Mouse (Mus musculus): ENCODE measurements around the gene Swap70. TPM values are rescaled to one million over a fixed set of nuclear protein-coding genes. Genes with fewer than 3 reads are reported as not detected.

Swap70 gene
- 39.5 and 41.5 TPM in 2 replicates for polyA plus RNA-seq (2015; fragmentation: Nextera tagmentation; extraction: Ambion mirVana)

GRCm38 (mm10) chr7:110221586-110222481 lies at the start of gene Swap70:
Gene Swap70, plus strand, starts transcription at chr7:110221711.
- WGBS: under 1% methylated on average over 73 of the region's 73 CpGs

GRCm38 (mm10) chr7:110179208-110179607 lies 42.3 kb upstream of the Swap70 start:
- no peak overlapping the region for H3K4me3 ChIP-seq
- H3K9ac ChIP-seq: no peak overlapping the region
- no peak for ATAC-seq (ENCODE audit: low FRiP score, low read depth)
- H3K27ac ChIP-seq: no peak overlapping the region
- H3K4me1 ChIP-seq: no peaks in the 10 kb centered on the region
- no peaks in the 10 kb centered on the region for H3K36me3 ChIP-seq
- no peaks in the 10 kb centered on the region for H3K9me3 ChIP-seq
- no peaks in the 10 kb centered on the region for H3K27me3 ChIP-seq
- H3K4me2 ChIP-seq (replicated peaks): no peak overlapping the region
- 90% methylated on average over 7 of the region's 7 CpGs for WGBS

More at GRCm38 (mm10) chr7:110221586-110222481, at the start of gene Swap70:
- peaks cover 15% of the 10 kb centered on the region for H3K36me3 ChIP-seq
- peak within 1 kb of the TSS; percentile 71 for H3K4me2 ChIP-seq (replicated peaks)
- peak; percentile 98 for ATAC-seq (ENCODE audit: low FRiP score, low read depth)
- no peaks in the 10 kb centered on the region for H3K27me3 ChIP-seq
- H3K9ac ChIP-seq: peak within 1 kb of the TSS; percentile 93
- no peaks in the 10 kb centered on the region for H3K9me3 ChIP-seq
- H3K4me3 ChIP-seq: peak within 1 kb of the TSS; percentile 86
- H3K27ac ChIP-seq: peak within 1 kb of the TSS; percentile 97
- H3K4me1 ChIP-seq: peaks cover 14% of the 10 kb centered on the region

GRCm38 (mm10) chr7:110180613-110181012 lies 40.9 kb upstream of the Swap70 start:
- H3K27me3 ChIP-seq: no peaks in the 10 kb centered on the region
- no peaks in the 10 kb centered on the region for H3K9me3 ChIP-seq
- H3K9ac ChIP-seq: no peak overlapping the region
- no peak overlapping the region for H3K4me3 ChIP-seq
- H3K4me2 ChIP-seq (replicated peaks): no peak overlapping the region
- no peak overlapping the region for H3K27ac ChIP-seq
- ATAC-seq (ENCODE audit: low FRiP score, low read depth): no peak
- no peaks in the 10 kb centered on the region for H3K4me1 ChIP-seq
- H3K36me3 ChIP-seq: no peaks in the 10 kb centered on the region

- no peaks in the 10 kb centered on the region for H3K9me3 ChIP-seq
- H3K9ac ChIP-seq: no peak overlapping the region
- no peak for ATAC-seq (ENCODE audit: low FRiP score, low read depth)
- no peaks in the 10 kb centered on the region for H3K27me3 ChIP-seq
- no peak overlapping the region for H3K27ac ChIP-seq
- no peaks in the 10 kb centered on the region for H3K4me1 ChIP-seq
- no peak overlapping the region for H3K4me3 ChIP-seq
- WGBS: 56% methylated on average over 8 of the region's 8 CpGs
- H3K4me2 ChIP-seq (replicated peaks): no peak overlapping the region
- no peaks in the 10 kb centered on the region for H3K36me3 ChIP-seq
Measured at GRCm38 (mm10) chr7:110181446-110181845, 40.1 kb upstream of the Swap70 start.

GRCm38 (mm10) chr7:110184608-110185007 lies 36.9 kb upstream of the Swap70 start:
- no peaks in the 10 kb centered on the region for H3K27me3 ChIP-seq

GRCm38 (mm10) chr7:110189951-110190350 lies 31.6 kb upstream of the Swap70 start:
- Histone ChIP-seq H3K4me3 (no peak overlapping the region), H3K36me3 (no peaks in the 10 kb centered on the region), H3K4me2 (replicated peaks) (no peak overlapping the region), H3K4me1 (peaks cover 7% of the 10 kb centered on the region; the same call in 1 of the 2 replicates), H3K9ac (no peak overlapping the region), H3K9me3 (no peaks in the 10 kb centered on the region), H3K27me3 (no peaks in the 10 kb centered on the region), H3K27ac (peak overlapping the region; percentile 52; the same call in 1 of the 2 replicates)
- ATAC-seq (ENCODE audit: low FRiP score, low read depth): no peak
- 31% methylated on average over 7 of the region's 7 CpGs for WGBS

More at GRCm38 (mm10) chr7:110184608-110185007, 36.9 kb upstream of the Swap70 start:
- no peak overlapping the region for H3K4me2 ChIP-seq (replicated peaks)
- 86% methylated on average over 3 of the region's 3 CpGs for WGBS
- no peak overlapping the region for H3K4me3 ChIP-seq
- no peak overlapping the region for H3K27ac ChIP-seq
- ATAC-seq (ENCODE audit: low FRiP score, low read depth): no peak
- no peaks in the 10 kb centered on the region for H3K4me1 ChIP-seq
- no peaks in the 10 kb centered on the region for H3K36me3 ChIP-seq
- no peaks in the 10 kb centered on the region for H3K9me3 ChIP-seq
- no peak overlapping the region for H3K9ac ChIP-seq

GRCm38 (mm10) chr7:110193186-110193585 lies 28.3 kb upstream of the Swap70 start:
- WGBS: 96% methylated on average over 3 of the region's 3 CpGs
- Histone ChIP-seq H3K4me3 (no peak overlapping the region), H3K9me3 (no peaks in the 10 kb centered on the region), H3K9ac (no peak overlapping the region), H3K4me1 (peaks cover 7% of the 10 kb centered on the region; the same call in 1 of the 2 replicates), H3K27ac (no peak overlapping the region), H3K27me3 (no peaks in the 10 kb centered on the region), H3K4me2 (replicated peaks) (no peak overlapping the region), H3K36me3 (no peaks in the 10 kb centered on the region)
- no peak for ATAC-seq (ENCODE audit: low FRiP score, low read depth)

- WGBS: 78% methylated on average over 7 of the region's 7 CpGs
- no peak overlapping the region for H3K4me2 ChIP-seq (replicated peaks)
- no peaks in the 10 kb centered on the region for H3K27me3 ChIP-seq
- H3K9me3 ChIP-seq: no peaks in the 10 kb centered on the region
- no peak for ATAC-seq (ENCODE audit: low FRiP score, low read depth)
- no peak overlapping the region for H3K9ac ChIP-seq
- no peaks in the 10 kb centered on the region for H3K36me3 ChIP-seq
- H3K4me1 ChIP-seq: no peaks in the 10 kb centered on the region
- H3K27ac ChIP-seq: no peak overlapping the region
- H3K4me3 ChIP-seq: no peak overlapping the region
Measured at GRCm38 (mm10) chr7:110197176-110197575, 24.3 kb upstream of the Swap70 start.

GRCm38 (mm10) chr7:110201933-110202332 lies 19.6 kb upstream of the Swap70 start:
- H3K36me3 ChIP-seq: no peaks in the 10 kb centered on the region
- H3K4me1 ChIP-seq: no peaks in the 10 kb centered on the region
- peaks cover 8% of the 10 kb centered on the region; the same call in 1 of the 2 replicates for H3K9me3 ChIP-seq
- ATAC-seq (ENCODE audit: low FRiP score, low read depth): no peak
- no peak overlapping the region for H3K27ac ChIP-seq
- no peaks in the 10 kb centered on the region for H3K27me3 ChIP-seq
- H3K4me3 ChIP-seq: no peak overlapping the region
- 92% methylated on average over 6 of the region's 6 CpGs for WGBS
- H3K4me2 ChIP-seq (replicated peaks): no peak overlapping the region
- H3K9ac ChIP-seq: no peak overlapping the region

- ATAC-seq (ENCODE audit: low FRiP score, low read depth): no peak
- H3K9ac ChIP-seq: no peak overlapping the region
- 81% methylated on average over 4 of the region's 4 CpGs for WGBS
- no peak overlapping the region for H3K4me3 ChIP-seq
- no peaks in the 10 kb centered on the region for H3K36me3 ChIP-seq
- peaks cover 18% of the 10 kb centered on the region for H3K9me3 ChIP-seq
- H3K4me1 ChIP-seq: no peaks in the 10 kb centered on the region
- no peak overlapping the region for H3K4me2 ChIP-seq (replicated peaks)
- H3K27me3 ChIP-seq: no peaks in the 10 kb centered on the region
- H3K27ac ChIP-seq: no peak overlapping the region
Measured at GRCm38 (mm10) chr7:110204208-110204607, 17.3 kb upstream of the Swap70 start.

GRCm38 (mm10) chr7:110208341-110208740 lies 13.2 kb upstream of the Swap70 start:
- Histone ChIP-seq H3K4me3 (no peak overlapping the region), H3K27ac (no peak overlapping the region), H3K9me3 (peaks cover 18% of the 10 kb centered on the region), H3K4me1 (no peaks in the 10 kb centered on the region), H3K4me2 (replicated peaks) (no peak overlapping the region), H3K36me3 (no peaks in the 10 kb centered on the region), H3K27me3 (no peaks in the 10 kb centered on the region), H3K9ac (no peak overlapping the region)
- no peak for ATAC-seq (ENCODE audit: low FRiP score, low read depth)
- WGBS: 91% methylated on average over 6 of the region's 6 CpGs

GRCm38 (mm10) chr7:110209422-110209821 lies 12.1 kb upstream of the Swap70 start:
- H3K4me3 ChIP-seq: no peak overlapping the region
- H3K27ac ChIP-seq: no peak overlapping the region
- no peaks in the 10 kb centered on the region for H3K36me3 ChIP-seq
- H3K9ac ChIP-seq: no peak overlapping the region
- ATAC-seq (ENCODE audit: low FRiP score, low read depth): no peak
- no peaks in the 10 kb centered on the region for H3K27me3 ChIP-seq
- H3K9me3 ChIP-seq: peaks cover 18% of the 10 kb centered on the region
- no peak overlapping the region for H3K4me2 ChIP-seq (replicated peaks)
- no peaks in the 10 kb centered on the region for H3K4me1 ChIP-seq
- WGBS: 58% methylated on average over 6 of the region's 6 CpGs
